Mouse (Mus musculus) limb, embryonic 15.5 days (tissue): ENCODE data around the gene Themis3. TPM values are rescaled to one million over a fixed set of nuclear protein-coding genes. Genes with fewer than 3 reads are reported as not detected.

Experiments used
- ATAC-seq: fragments of 200-750 bp; cut with Nextera tagmentation; 2 replicates; pipeline ENCODE4 v1.8.0; 2017; ENCODE audit warnings: low read depth, moderate TSS enrichment; ENCODE audit not compliant: insufficient number of reproducible peaks, low FRiP score, low TSS enrichment
- H3K27ac ChIP-seq: fragments of 300-500 bp; sonication (generic); 2 replicates; pipeline ENCODE4 v1.5.1; 2015; ENCODE audit warnings: moderate library complexity, mild to moderate bottlenecking, inconsistent platforms
- H3K27me3 ChIP-seq: fragments of 300-500 bp; sonication (generic); 2 replicates; pipeline ENCODE4 v1.6.1; 2015; ENCODE audit warnings: inconsistent platforms
- H3K36me3 ChIP-seq: fragments of 300-500 bp; sonication (generic); 2 replicates; pipeline ENCODE4 v1.6.1; 2015; ENCODE audit warnings: inconsistent platforms
- H3K4me1 ChIP-seq: fragments of 300-500 bp; sonication (generic); 2 replicates; pipeline ENCODE4 v1.6.1; 2015; ENCODE audit warnings: inconsistent platforms
- H3K4me2 ChIP-seq: fragments of 300-500 bp; sonication (generic); 2 replicates; pipeline ENCODE4 v1.6.1; 2015; ENCODE audit warnings: mild to moderate bottlenecking, inconsistent platforms
- H3K4me3 ChIP-seq: fragments of 300-500 bp; sonication (generic); 2 replicates; pipeline ENCODE4 v1.5.1; 2015; ENCODE audit warnings: mild to moderate bottlenecking, inconsistent platforms
- H3K9ac ChIP-seq: fragments of 300-500 bp; sonication (generic); 2 replicates; pipeline ENCODE4 v1.6.1; 2015; ENCODE audit warnings: inconsistent platforms
- H3K9me3 ChIP-seq: fragments of 300-500 bp; sonication (generic); 2 replicates; pipeline ENCODE4 v1.6.1; 2016; ENCODE audit warnings: inconsistent platforms
- WGBS: fragments of 180-500 bp; shearing (Covaris S2); methylation state at CpG from one replicate; pipeline ENCODE4 v1.1.7; 2015; 5-methylcytosine and 5-hydroxymethylcytosine counted together
- polyA plus RNA-seq: library from polyadenylated mRNA; unstranded; fragments of >200 nt; fragmentation: Nextera tagmentation; extraction: Ambion mirVana; gene quantifications from 2 replicates; pipeline ENCODE4 v1.2.1, GENCODE M21; 2015

Gene Themis3
- polyA plus RNA-seq, 1 experiment from 2014 or later = 0.14 TPM

DNA sequence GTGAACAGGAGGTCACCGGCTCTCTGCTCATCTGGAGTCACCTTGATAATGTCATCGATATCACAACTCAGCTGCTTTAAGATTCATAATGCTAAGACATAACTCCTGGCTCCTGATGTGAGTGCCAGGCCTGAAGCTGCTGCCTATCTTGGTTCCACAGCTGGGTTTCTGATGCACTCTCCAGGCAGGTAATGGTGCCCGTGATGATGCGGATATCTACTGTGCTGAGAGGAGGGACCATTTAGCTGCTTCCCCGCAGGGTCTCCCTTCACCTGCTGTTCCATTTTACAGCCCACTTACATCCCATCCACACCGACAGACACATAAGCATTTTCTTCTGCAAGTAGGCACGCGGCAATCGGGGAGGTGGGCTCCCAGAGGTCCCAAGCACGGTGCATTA is 7.7 kb downstream of the Themis3 start:
- 89% methylated on average over 10 of the region's 10 CpGs for WGBS

DNA sequence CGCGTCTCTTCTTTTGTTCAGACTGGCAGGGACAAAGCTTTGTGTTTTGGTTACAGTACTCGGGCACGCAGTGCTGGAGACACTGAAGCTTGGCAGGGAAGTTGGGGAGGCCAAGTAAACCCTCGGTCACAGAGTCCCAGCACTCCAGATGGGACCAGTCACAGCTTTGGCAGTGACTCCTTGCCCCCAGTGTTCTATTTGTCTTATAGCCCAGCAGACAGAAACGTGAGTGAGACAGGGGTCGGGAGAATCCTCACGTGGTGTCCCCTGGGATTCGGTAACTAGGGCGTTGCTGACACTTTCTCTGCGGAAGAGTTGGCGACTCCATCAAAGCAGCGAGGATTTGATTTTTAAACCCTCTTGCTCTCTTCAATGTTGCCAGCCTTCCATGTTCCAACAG is 8.3 kb downstream of the Themis3 start:
- H3K27ac ChIP-seq = no peak overlapping the region
- no peak overlapping the region for H3K4me3 ChIP-seq
- H3K36me3 ChIP-seq = no peaks in the 10 kb centered on the region
- H3K9me3 ChIP-seq = no peaks in the 10 kb centered on the region
- WGBS = 81% methylated on average over 13 of the region's 13 CpGs
- peaks cover 15% of the 10 kb centered on the region for H3K4me1 ChIP-seq
- H3K9ac ChIP-seq = no peak overlapping the region
- ATAC-seq = no peak; the same call in 1 of the 2 replicates
- no peak overlapping the region for H3K4me2 ChIP-seq
- H3K27me3 ChIP-seq = no peaks in the 10 kb centered on the region

More for the DNA sequence above, 7.7 kb downstream of the Themis3 start:
- no peak for ATAC-seq
- Histone ChIP-seq H3K27ac (no peak overlapping the region), H3K9me3 (no peaks in the 10 kb centered on the region), H3K27me3 (no peaks in the 10 kb centered on the region), H3K4me3 (no peak overlapping the region), H3K9ac (no peak overlapping the region), H3K4me1 (peaks cover 14% of the 10 kb centered on the region), H3K4me2 (no peak overlapping the region), H3K36me3 (no peaks in the 10 kb centered on the region)

DNA sequence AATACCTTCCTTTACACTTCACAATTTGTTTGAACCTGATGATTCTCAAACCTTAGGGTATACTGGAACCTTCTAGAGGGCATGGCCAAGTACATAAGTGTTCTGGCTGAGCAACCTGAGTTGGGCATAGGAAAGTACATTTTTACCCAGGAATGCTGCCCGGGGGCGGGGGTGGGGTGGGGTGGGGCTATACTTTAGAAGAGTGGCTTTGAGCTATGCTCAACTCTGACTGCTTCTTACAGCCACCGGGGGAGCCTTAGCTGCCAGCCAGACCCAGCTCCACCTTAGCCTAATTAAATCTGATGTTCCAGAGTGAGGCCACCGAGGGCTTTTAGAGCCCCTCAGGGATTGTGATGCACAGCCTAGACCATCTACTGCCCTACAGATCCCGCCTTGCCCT is 13.4 kb downstream of the Themis3 start:
- 56% methylated on average over 5 of the region's 5 CpGs for WGBS
- Histone ChIP-seq H3K36me3 (no peaks in the 10 kb centered on the region), H3K27me3 (0 out of 2 replicates have a peak, but pooled peaks cover 3% of the 10 kb centered on the region), H3K9ac (no peak overlapping the region), H3K4me2 (no peak overlapping the region), H3K27ac (no peak overlapping the region), H3K4me1 (peaks cover 4% of the 10 kb centered on the region; the same call in 1 of the 2 replicates), H3K9me3 (no peaks in the 10 kb centered on the region), H3K4me3 (no peak overlapping the region)
- ATAC-seq = no peak

DNA sequence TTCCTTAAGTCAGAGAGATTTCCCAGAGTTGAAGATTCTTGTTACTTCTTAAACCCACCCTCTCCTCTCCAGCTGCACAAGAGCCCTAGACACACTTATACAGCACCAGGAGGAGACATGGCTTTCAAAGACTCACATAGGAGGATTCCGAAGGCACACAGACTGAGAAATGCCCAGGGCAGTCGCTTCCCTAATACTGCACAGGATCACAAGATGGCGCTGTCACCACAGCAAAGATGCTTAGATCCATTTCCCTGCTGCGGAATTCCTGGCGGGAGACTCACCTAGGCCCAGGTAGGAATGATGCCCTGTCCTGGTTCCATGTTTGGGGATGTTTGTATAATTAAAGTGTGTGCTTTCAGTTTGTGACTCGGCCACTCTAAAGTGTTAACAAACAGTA is 16.4 kb downstream of the Themis3 start:
- Histone ChIP-seq H3K27me3 (0 out of 2 replicates have a peak, but pooled peaks cover 3% of the 10 kb centered on the region), H3K9ac (no peak overlapping the region), H3K9me3 (no peaks in the 10 kb centered on the region), H3K4me1 (peaks cover 4% of the 10 kb centered on the region; the same call in 1 of the 2 replicates), H3K4me3 (no peak overlapping the region), H3K36me3 (no peaks in the 10 kb centered on the region), H3K27ac (no peak overlapping the region), H3K4me2 (no peak overlapping the region)
- 14% methylated on average over 6 of the region's 6 CpGs for WGBS
- ATAC-seq = no peak

DNA sequence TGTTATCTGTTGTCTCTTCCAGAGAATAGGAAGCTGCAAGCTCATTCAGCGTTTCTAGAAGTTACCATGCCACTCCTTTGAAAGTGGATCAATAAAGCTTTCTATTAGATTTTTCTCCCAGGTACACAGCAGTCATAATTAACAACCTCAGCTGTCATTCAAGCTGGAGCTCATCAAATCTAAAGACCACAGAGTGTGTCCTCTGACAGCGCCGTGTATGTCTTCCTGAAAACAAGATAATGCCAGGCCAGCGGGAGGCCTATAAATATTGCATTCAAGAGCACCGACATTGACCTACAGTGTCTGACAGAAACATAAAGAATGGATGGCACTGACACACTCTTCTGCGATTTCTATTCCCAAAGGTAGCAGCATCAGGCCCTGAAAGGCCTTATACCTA is 16.9 kb downstream of the Themis3 start:
- Histone ChIP-seq H3K27me3 (0 out of 2 replicates have a peak, but pooled peaks cover 3% of the 10 kb centered on the region), H3K4me1 (peaks cover 4% of the 10 kb centered on the region; the same call in 1 of the 2 replicates), H3K4me2 (no peak overlapping the region), H3K36me3 (no peaks in the 10 kb centered on the region), H3K9me3 (no peaks in the 10 kb centered on the region), H3K9ac (no peak overlapping the region), H3K4me3 (no peak overlapping the region), H3K27ac (no peak overlapping the region)
- 73% methylated on average over 6 of the region's 6 CpGs for WGBS
- ATAC-seq = no peak

DNA sequence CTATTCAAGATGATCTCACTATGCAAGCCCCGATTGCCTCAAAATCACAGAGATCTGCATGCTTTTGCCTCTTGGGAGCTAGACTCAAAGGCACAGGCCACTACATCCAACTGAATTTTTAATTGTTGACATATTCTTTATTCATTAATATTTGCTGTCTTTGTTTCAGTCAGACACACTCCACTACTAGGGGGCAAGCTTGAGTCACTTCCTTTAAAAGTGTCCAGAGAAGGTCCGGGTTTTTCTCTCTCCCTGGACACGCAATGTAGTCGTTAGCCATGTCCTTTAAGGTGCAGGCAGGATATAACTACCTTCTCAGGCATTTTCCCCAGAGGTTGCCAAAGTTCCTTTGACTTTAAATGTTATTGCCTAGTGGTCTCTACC is 21.8 kb downstream of the Themis3 start:
- Histone ChIP-seq H3K4me3 (no peak overlapping the region), H3K9me3 (no peaks in the 10 kb centered on the region), H3K27ac (0 out of 2 replicates have a peak overlapping the region, but pooled peaks have one; percentile 9), H3K27me3 (no peaks in the 10 kb centered on the region), H3K9ac (no peak overlapping the region), H3K4me1 (no peaks in the 10 kb centered on the region), H3K36me3 (no peaks in the 10 kb centered on the region), H3K4me2 (no peak overlapping the region)
- ATAC-seq = no peak
- WGBS = 61% methylated on average over 4 of the region's 4 CpGs

DNA sequence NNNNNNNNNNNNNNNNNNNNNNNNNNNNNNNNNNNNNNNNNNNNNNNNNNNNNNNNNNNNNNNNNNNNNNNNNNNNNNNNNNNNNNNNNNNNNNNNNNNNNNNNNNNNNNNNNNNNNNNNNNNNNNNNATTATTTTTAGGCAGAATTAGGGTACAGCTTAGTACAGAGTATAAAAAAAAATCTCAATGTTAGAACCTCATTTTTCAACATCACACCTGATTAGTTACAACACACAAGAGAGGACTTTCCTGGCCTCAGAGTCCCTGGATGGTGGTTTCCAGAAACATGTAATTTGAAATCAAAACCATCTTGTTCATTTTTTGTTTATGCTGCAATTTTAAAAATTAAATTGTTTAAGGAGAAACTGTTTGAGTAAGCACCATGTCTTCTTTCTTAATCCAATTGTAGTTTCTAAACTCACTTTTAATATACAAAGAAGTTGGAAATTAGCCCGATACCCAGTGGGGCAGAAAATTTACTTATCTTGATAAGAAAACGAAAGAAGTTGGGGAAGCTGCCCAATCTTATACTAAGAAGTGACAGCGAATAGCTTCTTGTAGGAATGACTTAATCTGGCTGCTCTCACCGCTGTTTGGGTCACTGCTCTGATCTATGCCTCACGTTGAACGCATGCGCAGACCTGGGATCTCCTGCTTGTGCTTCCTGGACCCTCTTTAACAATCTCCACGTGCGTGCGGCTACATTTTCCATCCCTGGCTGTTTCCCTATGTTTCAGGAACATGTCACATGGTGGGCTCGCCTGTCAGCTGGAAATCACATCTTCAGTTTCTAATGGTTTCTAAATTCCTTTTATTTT is 22.4 kb downstream of the Themis3 start:
- Histone ChIP-seq H3K27me3 (no peaks in the 10 kb centered on the region), H3K9me3 (no peaks in the 10 kb centered on the region), H3K36me3 (no peaks in the 10 kb centered on the region), H3K4me2 (no peak overlapping the region), H3K4me1 (no peaks in the 10 kb centered on the region), H3K4me3 (no peak overlapping the region), H3K9ac (no peak overlapping the region), H3K27ac (0 out of 2 replicates have a peak overlapping the region, but pooled peaks have one; percentile 9)
- no peak for ATAC-seq
- 63% methylated on average over 11 of the region's 11 CpGs for WGBS

DNA sequence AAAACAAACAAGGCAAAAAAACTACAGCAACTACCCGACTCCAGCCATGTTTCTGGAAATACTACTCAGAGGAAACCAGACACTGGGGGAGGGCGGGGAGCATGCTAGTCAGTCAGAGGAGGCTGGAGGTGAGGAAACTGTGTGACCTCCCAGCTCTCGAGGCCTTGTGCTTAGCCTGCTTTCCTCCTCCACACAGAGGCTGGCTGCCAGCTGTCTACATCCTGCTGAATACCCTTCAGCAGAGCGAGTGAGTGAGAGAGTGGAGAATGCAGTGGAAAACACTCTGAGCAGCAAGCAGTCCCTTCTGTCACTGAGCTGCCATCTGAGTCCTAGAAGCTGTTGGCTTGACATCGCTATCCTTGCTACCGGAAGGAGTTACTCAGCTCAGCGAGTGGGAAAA is 30.2 kb downstream of the Themis3 start:
- no peak overlapping the region for H3K9ac ChIP-seq
- H3K27ac ChIP-seq = no peak overlapping the region
- no peak overlapping the region for H3K4me2 ChIP-seq
- H3K9me3 ChIP-seq = no peaks in the 10 kb centered on the region
- H3K4me1 ChIP-seq = no peaks in the 10 kb centered on the region
- no peaks in the 10 kb centered on the region for H3K27me3 ChIP-seq
- H3K36me3 ChIP-seq = no peaks in the 10 kb centered on the region
- no peak overlapping the region for H3K4me3 ChIP-seq
- WGBS = 56% methylated on average over 7 of the region's 7 CpGs
- ATAC-seq = no peak

DNA sequence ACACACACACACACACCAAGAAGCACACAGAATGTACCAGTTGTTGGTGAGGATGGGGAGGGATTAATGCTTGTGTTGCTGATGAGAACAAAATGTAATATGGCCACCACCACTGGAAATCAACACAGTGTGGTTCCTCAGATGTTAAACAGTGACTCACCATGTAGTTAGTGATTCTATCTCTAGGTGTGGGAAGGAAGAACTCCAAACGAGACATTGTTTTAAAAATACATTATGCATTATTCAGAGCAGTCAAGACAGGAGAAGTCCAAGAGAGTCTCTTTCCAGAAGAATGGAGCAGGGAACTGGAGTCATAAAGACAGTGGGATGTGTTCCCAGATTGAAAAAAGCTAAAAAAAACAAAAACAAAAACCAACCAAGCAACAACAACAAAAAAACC is 30.9 kb downstream of the Themis3 start:
- Histone ChIP-seq H3K9ac (no peak overlapping the region), H3K4me3 (no peak overlapping the region), H3K4me2 (no peak overlapping the region), H3K27me3 (no peaks in the 10 kb centered on the region), H3K36me3 (no peaks in the 10 kb centered on the region), H3K27ac (no peak overlapping the region), H3K4me1 (no peaks in the 10 kb centered on the region), H3K9me3 (no peaks in the 10 kb centered on the region)
- WGBS = 59% methylated on average over 1 of the region's 1 CpGs
- ATAC-seq = no peak

DNA sequence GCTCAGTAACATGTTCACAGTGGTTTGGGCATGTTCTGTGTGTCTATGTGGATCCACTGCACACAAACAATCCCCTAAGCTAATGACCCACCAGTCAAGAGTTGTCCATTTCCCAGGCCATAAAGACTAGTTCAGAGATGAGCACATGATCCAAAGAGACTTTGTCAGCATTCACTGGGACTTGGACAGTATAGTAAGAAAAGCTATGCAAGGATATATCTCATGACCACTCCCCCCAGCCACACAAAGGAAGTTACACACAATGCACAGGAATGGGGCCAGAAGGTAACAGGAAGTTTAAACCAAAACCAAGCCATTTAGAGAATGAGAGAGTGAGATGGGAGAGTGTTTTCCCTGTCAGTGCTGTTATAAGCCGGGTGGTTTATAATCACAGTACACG is 33.0 kb downstream of the Themis3 start:
- H3K9me3 ChIP-seq = no peaks in the 10 kb centered on the region
- no peak for ATAC-seq
- no peaks in the 10 kb centered on the region for H3K27me3 ChIP-seq
- no peaks in the 10 kb centered on the region for H3K4me1 ChIP-seq
- H3K4me3 ChIP-seq = no peak overlapping the region
- H3K9ac ChIP-seq = no peak overlapping the region
- no peaks in the 10 kb centered on the region for H3K36me3 ChIP-seq
- no peak overlapping the region for H3K4me2 ChIP-seq
- 60% methylated on average over 2 of the region's 2 CpGs for WGBS
- no peak overlapping the region for H3K27ac ChIP-seq

DNA sequence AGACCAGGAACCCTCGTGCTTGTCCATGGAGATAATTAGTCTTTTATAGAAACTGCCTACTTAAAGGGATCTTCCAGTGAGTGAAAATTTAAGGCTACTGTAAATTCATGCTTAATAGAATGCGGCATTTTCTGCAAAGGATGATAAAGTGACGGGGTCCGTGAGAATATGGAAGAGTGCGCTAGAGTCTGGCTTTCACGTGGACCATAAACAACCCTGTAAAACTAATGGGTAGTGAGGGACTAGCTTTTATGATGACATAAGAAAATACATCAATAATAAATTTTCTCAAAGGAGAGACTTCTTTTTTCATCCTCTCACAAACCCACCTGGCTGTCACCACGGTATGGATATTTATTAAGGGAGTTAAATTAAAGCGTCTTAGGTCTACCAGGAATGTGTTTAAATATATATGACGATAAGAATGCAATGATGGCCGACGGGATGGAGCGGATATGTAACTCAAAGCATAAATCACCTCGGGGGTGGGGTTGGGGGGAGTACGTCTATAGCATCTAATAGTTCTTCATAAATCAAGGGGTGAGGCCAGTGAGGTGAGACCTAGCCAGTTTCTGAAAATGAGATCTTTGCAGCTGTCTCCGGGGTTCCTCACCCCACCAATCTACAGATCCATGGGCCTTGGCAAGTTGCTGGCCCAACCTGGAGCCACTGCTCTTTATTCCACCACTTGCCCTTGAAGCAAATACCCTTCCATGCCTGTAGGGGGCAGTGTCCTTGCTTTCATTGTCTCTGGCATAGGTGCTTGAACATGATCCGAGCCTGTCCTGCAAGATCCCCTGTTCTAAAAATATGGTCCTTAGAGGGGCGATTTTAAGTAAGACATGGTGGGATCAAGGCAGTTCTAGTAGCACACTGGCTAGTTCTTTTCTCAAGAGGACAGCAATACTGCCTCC is 35.8 kb downstream of the Themis3 start:
- H3K27ac ChIP-seq = no peak overlapping the region
- H3K36me3 ChIP-seq = no peaks in the 10 kb centered on the region
- WGBS = 77% methylated on average over 17 of the region's 17 CpGs
- ATAC-seq = no peak
- no peaks in the 10 kb centered on the region for H3K4me1 ChIP-seq
- no peak overlapping the region for H3K9ac ChIP-seq
- no peak overlapping the region for H3K4me3 ChIP-seq
- no peaks in the 10 kb centered on the region for H3K27me3 ChIP-seq
- H3K4me2 ChIP-seq = no peak overlapping the region
- no peaks in the 10 kb centered on the region for H3K9me3 ChIP-seq

DNA sequence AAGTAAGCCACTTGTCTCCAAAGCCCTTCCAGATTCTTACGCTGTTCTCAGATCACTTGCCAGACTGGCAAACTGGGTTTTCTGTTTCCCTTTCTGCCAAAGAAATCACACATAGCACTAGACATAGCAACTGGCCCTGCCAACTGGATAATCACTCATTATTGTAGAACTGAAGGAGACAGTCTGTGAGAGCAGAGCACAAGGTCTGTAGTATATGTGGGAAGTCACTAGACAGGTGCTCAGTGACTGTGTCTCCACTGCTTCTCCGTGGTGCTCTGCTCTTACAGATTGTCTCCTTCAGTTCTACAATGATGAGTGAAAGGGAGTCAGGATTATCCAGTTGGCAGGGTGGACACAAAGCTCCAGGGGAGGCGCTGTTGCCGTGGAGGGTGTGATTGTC is 41.7 kb downstream of the Themis3 start:
- no peak overlapping the region for H3K27ac ChIP-seq
- no peak overlapping the region for H3K4me2 ChIP-seq
- no peaks in the 10 kb centered on the region for H3K27me3 ChIP-seq
- H3K9ac ChIP-seq = no peak overlapping the region
- H3K4me1 ChIP-seq = no peaks in the 10 kb centered on the region
- WGBS = 84% methylated on average over 4 of the region's 4 CpGs
- H3K36me3 ChIP-seq = no peaks in the 10 kb centered on the region
- H3K9me3 ChIP-seq = no peaks in the 10 kb centered on the region
- no peak for ATAC-seq
- H3K4me3 ChIP-seq = no peak overlapping the region
